Comparison of ENCODE assay signal across 13 mouse cellular contexts in genomic region chr3:90695613-90696012, GRCm38 (mm10). TPM values are rescaled to one million over a fixed set of nuclear protein-coding genes. Genes with fewer than 3 reads are reported as not detected.
DNase-seq lines count a peak whose midpoint lies in the region; ATAC-seq and TF ChIP-seq lines count a peak whose summit lies in the region.
"Had no signal": no experiment of that assay in that cellular context is flagged by ENCODE, and none has a peak within 500 bp of the region (broad histone marks: within the 10 kb centered on the region; RNA-seq: fewer than 3 reads in every experiment).

Gene S100a9 (minus strand): TSS chr3:90695721.

- no peak within 1 kb of the TSS for H3K27ac ChIP-seq in cerebellum, adult 2 months (ENCODE audit: insufficient read depth, low read length)
- H3K27ac ChIP-seq in lung, embryonic 15.5 days: no peak within 1 kb of the TSS
- H3K27ac ChIP-seq in forebrain, embryonic 13.5 days: no peak within 1 kb of the TSS

- no peak for TF ChIP-seq CTCF in cerebellum, adult 2 months (IDR thresholded peaks at IDR 0.05; ENCODE audit: borderline replicate concordance, insufficient read depth, low read depth, low read length)

- WGBS in cerebellum, adult 2 months: 60% methylated on average over 3 of the region's 3 CpGs
- WGBS in lung, embryonic 15.5 days: 58% methylated on average over 3 of the region's 3 CpGs
- WGBS in forebrain, embryonic 13.5 days: 67% methylated on average over 3 of the region's 3 CpGs

- intact Hi-C loops in left cerebral cortex, postnatal 36 days (cut with DNase I): no loop called here

- no peaks in the 10 kb centered on the region for H3K4me1 ChIP-seq in cerebellum, adult 2 months (ENCODE audit: control insufficient read depth, insufficient read depth, low read length)
- no peaks in the 10 kb centered on the region for H3K4me1 ChIP-seq in lung, embryonic 15.5 days
- H3K4me1 ChIP-seq in forebrain, embryonic 13.5 days: no peaks in the 10 kb centered on the region

- DNase-seq in cerebellum, adult 2 months: no peak
- DNase-seq in cerebellum, adult 8-10 months: no peak
- no peak for DNase-seq in lung, postnatal 4 days
- no peak for DNase-seq in left cerebral cortex, postnatal 36 days (ENCODE audit: low spot score in 2 of 2)
- DNase-seq: B cell, adult 2 months; cerebellum, adult 9-11 months; kidney, postnatal 4 days had no signal

- H3K36me3 ChIP-seq in lung, embryonic 15.5 days: no peaks in the 10 kb centered on the region
- no peaks in the 10 kb centered on the region for H3K36me3 ChIP-seq in forebrain, embryonic 13.5 days (ENCODE audit: poor library complexity, severe bottlenecking)

- TF ChIP-seq POLR2A in cerebellum, adult 2 months (IDR thresholded peaks at IDR 0.05; ENCODE audit: borderline replicate concordance, insufficient read depth, low read length): no peak

- H3K27me3 ChIP-seq in cerebellum, adult 2 months (ENCODE audit: control insufficient read depth, insufficient read depth, low read length): no peaks in the 10 kb centered on the region
- H3K27me3 ChIP-seq in lung, embryonic 15.5 days: no peaks in the 10 kb centered on the region
- H3K27me3 ChIP-seq in forebrain, embryonic 13.5 days: no peaks in the 10 kb centered on the region

- H3K9ac ChIP-seq in lung, embryonic 15.5 days: no peak within 1 kb of the TSS
- H3K9ac ChIP-seq in forebrain, embryonic 13.5 days: no peak within 1 kb of the TSS

- no peak within 1 kb of the TSS for H3K4me2 ChIP-seq in lung, embryonic 15.5 days
- no peak within 1 kb of the TSS for H3K4me2 ChIP-seq in forebrain, embryonic 13.5 days

- no peak for ATAC-seq in lung, embryonic 15.5 days (ENCODE audit: borderline replicate concordance, extremely low read depth, low FRiP score, low TSS enrichment)
- ATAC-seq in granulocyte monocyte progenitor cell, adult 5-6 weeks (replicated peaks; ENCODE audit: poor library complexity, severe bottlenecking): peak; percentile 90
- ATAC-seq in monocyte, adult 5-6 weeks (replicated peaks; ENCODE audit: insufficient number of reproducible peaks, low FRiP score, low TSS enrichment, poor library complexity, severe bottlenecking): no peak
- ATAC-seq in forebrain, embryonic 13.5 days: no peak
- ATAC-seq: midbrain, embryonic 16.5 days had no signal

- H3K9me3 ChIP-seq in lung, embryonic 15.5 days: no peaks in the 10 kb centered on the region
- H3K9me3 ChIP-seq in forebrain, embryonic 13.5 days (replicated peaks): no peaks in the 10 kb centered on the region

- H3K4me3 ChIP-seq in cerebellum, adult 2 months (replicated peaks; ENCODE audit: insufficient read depth, low read depth, low read length): no peak within 1 kb of the TSS
- H3K4me3 ChIP-seq in lung, embryonic 15.5 days: no peak within 1 kb of the TSS
- H3K4me3 ChIP-seq in forebrain, embryonic 13.5 days: no peak within 1 kb of the TSS

RNA-seq across cellular contexts. Expression of gene S100a9, which starts in this region (rescaled TPM):
- 5.3 and 18.0 TPM in 2 replicates for polyA plus RNA-seq in cerebellum, adult 2 months (2012; rRNA removed)
- polyA plus RNA-seq in lung, embryonic 15.5 days (2015; fragmentation: Nextera tagmentation; extraction: Ambion mirVana): 10.8 and 13.2 TPM in 2 replicates
- total RNA-seq in granulocyte monocyte progenitor cell, adult 5-6 weeks (2014; fragmentation: Nextera tagmentation): 129 and 333 TPM in 2 replicates
- total RNA-seq in granulocyte monocyte progenitor cell, adult 5-6 weeks (2017): 894 and 951 TPM in 2 replicates
- total RNA-seq in monocyte, adult 5-6 weeks (2017): 6.2 to 33.7 TPM (median 31.4 TPM) in 3 replicates
- total RNA-seq in left cerebral cortex, postnatal 36 days (2021): not detected
- polyA plus RNA-seq in forebrain, embryonic 13.5 days (2015; fragmentation: Nextera tagmentation; extraction: Ambion mirVana): 2.3 and 3.0 TPM in 2 replicates
- total RNA-seq: gastrocnemius, adult 8-10 months had no signal
